Mouse (Mus musculus): ENCODE measurements around the gene Adcy4.

DNA sequence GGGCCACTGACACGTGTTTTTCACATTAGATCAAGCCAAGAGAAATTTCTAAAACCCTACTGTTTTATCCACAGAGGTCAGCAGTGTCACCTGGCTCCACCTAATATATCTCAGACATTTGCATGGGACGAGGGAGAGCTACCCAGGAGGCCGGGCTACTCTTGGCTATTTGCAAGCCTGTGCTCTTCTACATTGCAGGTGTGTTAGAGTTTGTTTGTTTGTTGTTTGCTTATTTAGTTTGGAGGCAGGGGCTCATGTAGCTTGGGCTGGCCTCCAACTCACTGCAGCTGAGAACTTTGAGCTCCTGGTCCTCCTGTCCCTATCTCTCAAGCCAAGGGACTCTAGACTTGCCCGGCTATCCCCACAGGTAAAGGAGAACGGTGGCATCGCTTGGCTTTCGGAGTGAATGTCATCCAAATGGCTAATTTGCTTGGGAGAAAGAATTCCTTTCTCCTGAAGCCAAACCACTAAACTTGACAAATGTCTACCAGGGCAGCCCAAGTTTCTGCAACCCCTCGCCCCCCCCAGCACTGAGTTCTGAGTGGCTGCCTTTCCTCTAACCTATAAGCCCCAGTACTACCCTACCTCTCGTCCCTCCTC lies 1.4 kb downstream of the Adcy4 start:
- TF ChIP-seq CTCF (IDR thresholded peaks at IDR 0.05; ENCODE audit: borderline replicate concordance, insufficient read depth, low read depth, low read length) (no peak), POLR2A (IDR thresholded peaks at IDR 0.05; ENCODE audit: borderline replicate concordance, insufficient read depth, low read length) (no peak)

Measured in cerebellum, adult 2 months (tissue).